Mouse (Mus musculus) left cerebral cortex, postnatal 36 days (tissue): ENCODE data around the gene Vav2. TPM values are rescaled to one million over a fixed set of nuclear protein-coding genes. Genes with fewer than 3 reads are reported as not detected.

Source experiments
- DNase-seq, 2 experiments: peaks; one replicate each; pipeline ENCODE4 v3.0.0; 2021 to 2022; ENCODE audit warnings: low spot score in 2 of 2, mixed read lengths in 1 of 2
- intact Hi-C: fragments of 180-260 bp; cut with DNase I; formaldehyde crosslinking; loops from one replicate; pipeline ENCODE4 v1.15.1; 2025
- total RNA-seq, 2 experiments: library from RNA; stranded (reverse); gene quantifications; 2 replicates each; pipeline ENCODE4 v1.2.3; 2021

Gene Vav2
- total RNA-seq, 2 experiments from 2014 or later, result 9.6 to 12.3 TPM

- intact Hi-C loops, result no loop called here
- DNase-seq, result no peak
Observed at GRCm38 (mm10) chr2:27412245-27412800, 14.5 kb downstream of the Vav2 start.

GRCm38 (mm10) chr2:27411688-27412174 is 15.1 kb downstream of the Vav2 start:
- intact Hi-C loops, result no loop called here
- no peak for DNase-seq

- no peak for DNase-seq
- intact Hi-C loops, result no loop called here
Observed at GRCm38 (mm10) chr2:27410518-27411140, 16.2 kb downstream of the Vav2 start.

GRCm38 (mm10) chr2:27408194-27408593 is 18.6 kb downstream of the Vav2 start:
- intact Hi-C loops, result no loop called here
- no peak for DNase-seq

GRCm38 (mm10) chr2:27406928-27407327 is 19.9 kb downstream of the Vav2 start:
- no peak for DNase-seq
- intact Hi-C loops, result no loop called here

GRCm38 (mm10) chr2:27405094-27405884 is 21.5 kb downstream of the Vav2 start:
- intact Hi-C loops, result no loop called here
- no peak for DNase-seq

- intact Hi-C loops, result no loop called here
- DNase-seq, result no peak
Observed at GRCm38 (mm10) chr2:27404375-27405093, 22.3 kb downstream of the Vav2 start.

GRCm38 (mm10) chr2:27401544-27401943 is 25.3 kb downstream of the Vav2 start:
- intact Hi-C loops, result no loop called here
- DNase-seq, result no peak

- no peak for DNase-seq
- intact Hi-C loops, result no loop called here
Observed at GRCm38 (mm10) chr2:27400083-27400482, 26.8 kb downstream of the Vav2 start.

GRCm38 (mm10) chr2:27396656-27397440 is 30.0 kb downstream of the Vav2 start:
- no peak for DNase-seq
- intact Hi-C loops, result no loop called here

- intact Hi-C loops, result no loop called here
- DNase-seq, result no peak
Observed at GRCm38 (mm10) chr2:27394158-27394832, 32.5 kb downstream of the Vav2 start.

GRCm38 (mm10) chr2:27392278-27392677 is 34.6 kb downstream of the Vav2 start:
- no peak for DNase-seq
- intact Hi-C loops, result no loop called here

GRCm38 (mm10) chr2:27390775-27391174 is 36.1 kb downstream of the Vav2 start:
- intact Hi-C loops, result no loop called here
- DNase-seq, result no peak

- intact Hi-C loops, result no loop called here
- DNase-seq, result no peak
Observed at GRCm38 (mm10) chr2:27390325-27390724, 36.5 kb downstream of the Vav2 start.

GRCm38 (mm10) chr2:27389272-27390162 is 37.3 kb downstream of the Vav2 start:
- intact Hi-C loops, result no loop called here
- DNase-seq, result no peak

- intact Hi-C loops, result no loop called here
- no peak for DNase-seq
Observed at GRCm38 (mm10) chr2:27387209-27387608, 39.6 kb downstream of the Vav2 start.

- intact Hi-C loops, result no loop called here
- DNase-seq, result no peak
Observed at GRCm38 (mm10) chr2:27381698-27382097, 45.1 kb downstream of the Vav2 start.

- intact Hi-C loops, result no loop called here
- no peak for DNase-seq
Observed at GRCm38 (mm10) chr2:27381254-27381653, 45.6 kb downstream of the Vav2 start.
